Mouse (Mus musculus): ENCODE measurements around the gene Lamtor5. TPM values are rescaled to one million over a fixed set of nuclear protein-coding genes. Genes with fewer than 3 reads are reported as not detected.

The Lamtor5 gene
- polyA plus RNA-seq (2021; fragmentation: Nextera tagmentation): 271 and 346 TPM in 2 replicates
- long read RNA-seq, experiment 1, transcript Lamtor5-201 (4 exons, 881 nt): major isoform, 70 of 80 reads
- long read RNA-seq, experiment 1, partial matches to known transcripts: 2 of 80 reads
- long read RNA-seq, experiment 1, other reads (novel, unspliced or antisense): 8 of 80 reads
- long read RNA-seq, experiment 2, transcript Lamtor5-201 (4 exons, 881 nt): major isoform, 170 of 178 reads
- long read RNA-seq, experiment 2, partial matches to known transcripts: 4 of 178 reads
- long read RNA-seq, experiment 2, other reads (novel, unspliced or antisense): 4 of 178 reads

DNA sequence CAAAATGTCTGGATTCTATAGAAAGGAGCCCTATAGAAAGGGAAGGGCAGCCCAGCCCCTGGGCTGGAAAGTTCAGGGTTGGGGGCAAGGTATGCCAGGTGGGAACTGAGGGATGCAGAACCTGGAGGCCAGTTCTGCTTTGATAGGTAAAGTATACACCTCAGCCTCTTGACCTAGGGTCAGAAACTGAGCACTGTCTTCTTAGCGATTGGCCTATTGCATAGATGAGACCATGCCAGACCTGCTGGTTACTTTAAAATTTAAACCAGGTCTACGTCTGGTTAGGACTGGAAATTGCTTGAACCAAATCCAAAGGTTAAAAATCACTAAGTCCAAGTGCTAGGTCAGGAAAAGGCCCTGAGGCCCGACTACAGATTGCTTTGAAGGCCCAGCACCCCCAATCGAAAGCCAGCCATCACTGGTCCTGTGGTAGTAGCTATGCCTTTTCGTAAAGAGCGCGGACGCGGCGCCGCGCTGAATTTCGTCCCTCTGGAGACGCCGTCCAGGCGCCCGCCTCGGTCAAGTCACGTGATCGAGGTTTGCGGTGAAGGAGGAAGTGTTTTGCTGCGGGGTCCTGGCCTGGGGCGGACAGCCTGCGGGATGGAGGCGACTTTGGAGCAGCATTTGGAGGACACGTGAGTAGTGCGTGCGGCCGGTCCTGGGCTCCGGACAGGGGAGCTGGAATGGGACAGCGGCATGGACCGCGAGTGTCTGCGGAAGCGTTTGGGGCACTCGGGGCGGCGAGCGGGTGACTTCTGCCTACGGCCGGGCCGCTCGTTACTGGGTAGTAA, at the start of gene Lamtor5:
Lamtor5 (plus strand) TSS at position 380 of the 791 bp plus-strand sequence.

DNA sequence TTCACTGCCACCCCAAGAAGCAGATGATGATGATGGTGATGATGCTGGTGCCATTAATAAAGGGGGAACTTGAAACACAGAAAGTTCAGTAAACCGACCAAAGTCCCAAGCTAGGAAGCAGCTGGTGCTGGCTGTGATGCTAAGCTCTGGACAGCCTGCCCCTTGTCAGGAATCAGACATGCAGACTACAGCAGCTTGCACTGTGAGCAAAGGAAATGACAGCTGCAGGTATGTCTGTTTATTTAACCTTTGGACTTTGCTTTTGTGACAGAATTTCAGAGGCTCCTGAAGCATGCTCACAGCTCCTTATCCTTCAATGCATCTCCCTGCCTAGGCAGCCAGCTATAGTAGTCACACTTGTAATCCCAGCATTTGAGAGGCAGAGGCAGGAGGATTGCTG, 48.1 kb upstream of the Lamtor5 start, which contains the start of gene A630076J17Rik:
A630076J17Rik (plus strand) TSS at position 88 of the 400 bp plus-strand sequence.

DNA sequence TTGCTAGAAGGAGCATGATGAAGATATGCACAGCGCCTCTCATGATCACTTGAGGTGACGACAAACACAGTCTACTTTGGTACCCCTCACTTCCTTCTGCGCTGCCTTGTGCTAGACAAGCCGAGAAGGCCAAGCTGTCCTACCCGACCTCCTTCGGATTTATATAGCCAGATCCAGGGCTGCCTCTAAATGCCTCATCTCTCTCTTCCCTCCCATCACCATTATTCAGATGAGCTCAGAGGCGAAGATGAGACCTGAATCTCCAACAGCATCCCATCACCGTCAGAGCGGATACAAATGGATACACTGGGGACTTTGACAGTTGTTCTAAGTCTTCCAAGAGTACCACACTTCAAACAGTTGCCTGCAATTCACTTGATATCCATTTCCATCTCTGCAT, 39.1 kb upstream of the Lamtor5 start, which contains the start of gene Prok1:
Prok1 (minus strand) TSS at position 101 of the 400 bp plus-strand sequence.

DNA sequence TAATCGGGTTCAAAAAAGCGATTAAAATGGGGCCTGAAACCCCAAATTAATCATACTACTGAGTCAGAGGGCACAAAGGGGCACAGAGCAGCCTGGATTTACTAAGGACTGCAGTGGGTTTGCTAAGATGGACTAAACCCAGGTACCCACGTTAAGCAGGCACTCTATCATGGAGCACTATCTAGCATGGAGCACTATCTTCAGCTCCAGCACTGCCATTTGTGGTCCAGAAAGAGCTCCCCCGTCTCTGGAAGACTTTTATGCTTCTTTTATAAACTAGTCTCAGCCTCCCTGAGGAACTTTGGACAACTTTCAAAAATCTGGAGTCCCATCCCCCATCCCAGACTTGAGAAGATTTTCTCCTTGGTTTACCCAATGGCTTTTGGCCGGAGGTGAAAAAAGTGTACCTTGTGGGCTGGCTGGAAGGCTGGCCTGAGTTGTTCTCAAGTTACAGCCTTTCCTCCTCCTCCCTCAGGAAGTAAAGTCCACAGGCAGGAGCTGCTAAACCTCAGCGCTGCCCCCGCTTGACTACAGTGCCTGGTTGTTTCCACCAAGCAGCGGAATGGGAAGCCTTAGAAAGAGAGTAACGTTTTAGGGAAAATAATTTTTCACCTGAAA, 12.2 kb downstream of the Lamtor5 start, which contains the start of gene Slc16a4:
Slc16a4 (plus strand) TSS at position 467 of the 618 bp plus-strand sequence.

Other genes with a start within 250 kb of the Lamtor5 start
- gene Kcna3, start 242.7 kb upstream of the Lamtor5 start, polyA plus RNA-seq (2021; fragmentation: Nextera tagmentation): 3.5 and 15.2 TPM in 2 replicates
- gene Kcna2, start 177.7 kb upstream of the Lamtor5 start, polyA plus RNA-seq (2021; fragmentation: Nextera tagmentation): 16.7 and 20.3 TPM in 2 replicates
- gene Kcna10, start 95.8 kb upstream of the Lamtor5 start, polyA plus RNA-seq (2021; fragmentation: Nextera tagmentation): 0.32 TPM in 1 of 2 replicates, not detected in the other
- gene Cym, start 57.1 kb upstream of the Lamtor5 start, polyA plus RNA-seq (2021; fragmentation: Nextera tagmentation): not detected in 2 replicates
- gene A630076J17Rik, start 48.2 kb upstream of the Lamtor5 start, polyA plus RNA-seq (2021; fragmentation: Nextera tagmentation): not detected in 2 replicates
- gene Prok1, start 39.2 kb upstream of the Lamtor5 start, polyA plus RNA-seq (2021; fragmentation: Nextera tagmentation): not detected in 2 replicates
- gene Slc16a4, start 12.4 kb downstream of the Lamtor5 start, polyA plus RNA-seq (2021; fragmentation: Nextera tagmentation): 1.1 and 1.8 TPM in 2 replicates
- gene Rbm15, start 54.8 kb downstream of the Lamtor5 start, polyA plus RNA-seq (2021; fragmentation: Nextera tagmentation): 10.6 and 11.0 TPM in 2 replicates
- gene Kcnc4, start 180.7 kb downstream of the Lamtor5 start, polyA plus RNA-seq (2021; fragmentation: Nextera tagmentation): 17.8 and 37.8 TPM in 2 replicates
- 141 and 154 TPM in 2 replicates for gene Slc6a17, start 239.2 kb downstream of the Lamtor5 start, polyA plus RNA-seq (2021; fragmentation: Nextera tagmentation)